Mouse (Mus musculus) erythroblast, embryonic 14.5 days (primary cell): ENCODE data around the gene Sik1.

ENCODE experiments used
- GATA1 ChIP-seq: IDR thresholded peaks from 2 replicates; pipeline ENCODE4 v1.6.1; 2012; ENCODE audit warnings: low read length, inconsistent platforms, mixed read lengths
- TAL1 ChIP-seq: IDR thresholded peaks from 3 replicates; pipeline ENCODE4 v1.6.1; 2012; ENCODE audit warnings: low read length, inconsistent platforms, mixed read lengths

- no peak for TF ChIP-seq GATA1
- TF ChIP-seq TAL1 = no peak
Measured at GRCm38 (mm10) chr17:31904036-31904435, 48.4 kb upstream of the Sik1 start.
